Mouse (Mus musculus) brain, embryonic 18.5 days (tissue): ENCODE results near the gene Ppp1r16b.

ENCODE experiments used
- DNase-seq: peaks from one replicate; pipeline ENCODE4 v3.0.0-alpha.2; 2012; ENCODE audit warnings: low read depth, low spot score

The Ppp1r16b gene

GRCm38 (mm10) chr2:158689060-158689459 is 23.9 kb downstream of the Ppp1r16b start:
- DNase-seq, result no peak

- no peak for DNase-seq
Observed at GRCm38 (mm10) chr2:158689640-158690039, 24.4 kb downstream of the Ppp1r16b start.

GRCm38 (mm10) chr2:158690116-158690515 is 24.9 kb downstream of the Ppp1r16b start:
- DNase-seq, result no peak

- DNase-seq, result no peak
Observed at GRCm38 (mm10) chr2:158692191-158692590, 27.0 kb downstream of the Ppp1r16b start.

GRCm38 (mm10) chr2:158695811-158696210 is 30.6 kb downstream of the Ppp1r16b start:
- DNase-seq, result no peak

GRCm38 (mm10) chr2:158696451-158696850 is 31.3 kb downstream of the Ppp1r16b start:
- no peak for DNase-seq

GRCm38 (mm10) chr2:158699908-158700307 is 34.7 kb downstream of the Ppp1r16b start:
- no peak for DNase-seq

- no peak for DNase-seq
Observed at GRCm38 (mm10) chr2:158700535-158701256, 35.5 kb downstream of the Ppp1r16b start.

- no peak for DNase-seq
Observed at GRCm38 (mm10) chr2:158701505-158701904, 36.3 kb downstream of the Ppp1r16b start.

- DNase-seq, result no peak
Observed at GRCm38 (mm10) chr2:158702176-158702575, 37.0 kb downstream of the Ppp1r16b start.

- no peak for DNase-seq
Observed at GRCm38 (mm10) chr2:158704720-158705119, 39.5 kb downstream of the Ppp1r16b start.

- no peak for DNase-seq
Observed at GRCm38 (mm10) chr2:158705529-158705928, 40.3 kb downstream of the Ppp1r16b start.

GRCm38 (mm10) chr2:158706704-158707408 is 41.7 kb downstream of the Ppp1r16b start:
- DNase-seq, result no peak

- DNase-seq, result no peak
Observed at GRCm38 (mm10) chr2:158708121-158708520, 42.9 kb downstream of the Ppp1r16b start.

- DNase-seq, result no peak
Observed at GRCm38 (mm10) chr2:158711929-158712751, 46.9 kb downstream of the Ppp1r16b start.

GRCm38 (mm10) chr2:158714826-158715225 is 49.6 kb downstream of the Ppp1r16b start:
- no peak for DNase-seq

- DNase-seq, result no peak
Observed at GRCm38 (mm10) chr2:158716066-158716465, 50.9 kb downstream of the Ppp1r16b start.

GRCm38 (mm10) chr2:158717551-158718418 is 52.6 kb downstream of the Ppp1r16b start:
- DNase-seq, result no peak

GRCm38 (mm10) chr2:158718816-158719549 is 53.8 kb downstream of the Ppp1r16b start:
- no peak for DNase-seq

GRCm38 (mm10) chr2:158720715-158721370 is 55.6 kb downstream of the Ppp1r16b start:
- DNase-seq, result no peak
